Mouse (Mus musculus) colon, adult 2 months (tissue): ENCODE measurements around the gene Psg19. TPM values are rescaled to one million over a fixed set of nuclear protein-coding genes. Genes with fewer than 3 reads are reported as not detected.

ENCODE experiments used
- polyA plus RNA-seq: library from polyadenylated mRNA; depleted of rRNA; stranded (reverse); fragments of >200 nt; gene quantifications from 2 replicates; pipeline ENCODE4 v1.2.3, GENCODE M21; 2012; rRNA removed

Psg19 gene
- polyA plus RNA-seq, result not detected in 2 replicates

DNA sequence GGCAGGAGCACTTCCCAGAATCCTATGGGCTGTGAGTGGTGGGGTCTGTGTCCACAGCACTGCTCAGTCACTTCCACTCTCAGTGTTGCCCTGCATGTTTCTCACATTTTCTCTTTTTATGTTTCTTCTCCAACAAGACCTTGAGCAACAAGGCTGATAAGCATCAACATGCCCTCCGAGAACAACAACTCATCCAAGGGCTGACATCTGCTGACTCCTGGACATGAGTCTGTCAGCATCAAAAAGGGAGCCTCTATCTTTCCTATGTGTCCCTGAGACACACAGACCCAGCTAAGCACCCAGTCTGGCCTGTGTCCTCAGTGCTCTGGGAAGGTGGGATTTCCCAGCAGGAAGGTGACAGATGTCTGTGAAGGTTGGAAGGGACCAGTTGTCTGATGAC is at the start of gene Psg19:
Gene Psg19, minus strand, starts transcription at position 101 of the 400 bp plus-strand sequence.

DNA sequence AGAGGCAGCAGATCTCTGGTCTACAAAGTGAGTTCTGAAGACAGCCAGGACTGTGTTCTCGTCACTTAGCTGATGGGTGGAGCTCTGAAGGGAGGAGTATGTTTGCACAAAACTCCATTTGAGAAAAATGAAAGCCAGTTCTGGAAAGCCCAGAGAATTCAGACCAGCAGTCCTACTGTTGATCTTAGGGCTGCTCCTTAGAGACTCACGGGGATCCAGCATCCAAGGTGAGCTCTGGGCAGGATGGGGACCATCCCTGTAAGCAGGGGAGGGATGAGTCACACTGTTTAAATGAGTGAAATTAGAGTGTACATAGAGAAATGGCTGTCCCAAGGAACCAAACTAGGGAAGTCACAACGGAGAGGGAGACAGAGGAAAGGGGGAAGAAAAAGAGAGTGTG is 41.5 kb upstream of the Psg19 start, which contains the start of gene Mill2:
Gene Mill2, plus strand, starts transcription at position 102 of the 400 bp plus-strand sequence.

DNA sequence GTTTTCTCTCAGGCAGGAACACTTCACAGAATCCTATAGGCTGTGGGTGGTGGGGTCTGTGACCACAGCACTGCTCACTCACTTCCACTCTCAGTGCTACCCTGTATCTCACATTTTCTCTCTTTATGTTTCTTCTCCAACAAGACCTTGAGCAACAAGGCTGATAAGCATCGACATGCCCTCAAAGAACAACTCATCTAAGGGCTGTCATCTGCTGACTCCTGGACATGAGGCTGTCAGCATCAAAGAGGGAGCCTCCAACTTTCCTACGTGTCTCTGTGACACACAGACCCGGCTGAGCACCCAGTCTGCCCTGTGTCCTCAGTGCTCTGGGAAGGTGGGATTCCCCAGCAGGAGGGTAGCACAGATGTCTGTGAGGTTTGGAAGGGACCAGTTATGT is 23.2 kb upstream of the Psg19 start, which contains the start of gene Psg17:
Gene Psg17, minus strand, starts transcription at position 101 of the 400 bp plus-strand sequence.

Other genes starting within 250 kb of the Psg19 start
- gene Psg27, start 231.2 kb downstream of the Psg19 start, polyA plus RNA-seq, result not detected in 2 replicates
- gene Psg23, start 182.0 kb downstream of the Psg19 start, polyA plus RNA-seq, result not detected in 2 replicates
- gene Psg21, start 141.8 kb downstream of the Psg19 start, polyA plus RNA-seq, result not detected in 2 replicates
- not detected in 2 replicates for gene Psg20, start 112.3 kb downstream of the Psg19 start, polyA plus RNA-seq
- 0.07 TPM in 1 of 2 replicates, not detected in the other for gene Psg22, start 80.4 kb downstream of the Psg19 start, polyA plus RNA-seq
- 0.26 and 0.38 TPM in 2 replicates for gene Psg17, start 23.1 kb upstream of the Psg19 start, polyA plus RNA-seq
- gene Mill2, start 41.4 kb upstream of the Psg19 start, polyA plus RNA-seq, result 5.5 and 6.5 TPM in 2 replicates
- gene Pglyrp1, start 72.8 kb upstream of the Psg19 start, polyA plus RNA-seq, result 1,287 and 1,800 TPM in 2 replicates
- 24.9 and 30.9 TPM in 2 replicates for gene Ccdc61, start 111.9 kb upstream of the Psg19 start, polyA plus RNA-seq
- gene Nova2, start 127.4 kb upstream of the Psg19 start, polyA plus RNA-seq, result 0.56 and 0.80 TPM in 2 replicates
- gene Nanos2, start 188.9 kb upstream of the Psg19 start, polyA plus RNA-seq, result not detected in 2 replicates
- gene Mypop, start 192.7 kb upstream of the Psg19 start, polyA plus RNA-seq, result 9.8 and 12.8 TPM in 2 replicates
- 48.1 and 49.0 TPM in 2 replicates for gene Irf2bp1, start 205.5 kb upstream of the Psg19 start, polyA plus RNA-seq
- 70.8 and 76.2 TPM in 2 replicates for gene Foxa3, start 225.0 kb upstream of the Psg19 start, polyA plus RNA-seq
- gene Sympk, start 225.9 kb upstream of the Psg19 start, polyA plus RNA-seq, result 80.5 and 90.6 TPM in 2 replicates